Mouse (Mus musculus) small intestine, adult 2 months (tissue): ENCODE data around the gene Rabgef1. TPM values are rescaled to one million over a fixed set of nuclear protein-coding genes. Genes with fewer than 3 reads are reported as not detected.

ENCODE experiments used
- H3K27ac ChIP-seq: fragments of 200-500 bp; 2 replicates; pipeline ENCODE4 v1.5.1; 2012; ENCODE audit warnings: low read depth, low read length, control low read depth, inconsistent platforms; ENCODE audit not compliant: insufficient read depth
- H3K27me3 ChIP-seq: fragments of 200-500 bp; 2 replicates; pipeline ENCODE4 v1.6.1; 2012; ENCODE audit warnings: mild to moderate bottlenecking, moderate library complexity, low read length, inconsistent platforms; ENCODE audit not compliant: control insufficient read depth, insufficient read depth
- H3K36me3 ChIP-seq: fragments of 200-500 bp; 2 replicates; pipeline ENCODE4 v1.6.1; 2012; ENCODE audit warnings: mild to moderate bottlenecking, low read length, control low read depth, inconsistent platforms; ENCODE audit not compliant: control insufficient read depth, insufficient read depth
- H3K4me1 ChIP-seq: fragments of 200-500 bp; 2 replicates; pipeline ENCODE4 v1.6.1; 2012; ENCODE audit warnings: low read length, inconsistent platforms, mixed read lengths; ENCODE audit not compliant: control insufficient read depth, insufficient read depth, insufficient read length
- H3K4me3 ChIP-seq: fragments of 200-500 bp; 2 replicates; pipeline ENCODE4 v1.5.1; 2012; ENCODE audit warnings: low read depth, mild to moderate bottlenecking, control low read depth, inconsistent platforms, low read length, moderate library complexity
- CTCF ChIP-seq: fragments of 200-500 bp; IDR thresholded peaks from 2 replicates; pipeline ENCODE4 v1.5.1; 2012; ENCODE audit warnings: low read depth, mild to moderate bottlenecking, control low read depth, inconsistent platforms, low read length, moderate library complexity, mixed read lengths; ENCODE audit not compliant: insufficient replicate concordance, insufficient read length; ENCODE audit errors: extremely low read depth
- POLR2A ChIP-seq: fragments of 200-500 bp; IDR thresholded peaks from 2 replicates; pipeline ENCODE4 v1.6.1; 2012; ENCODE audit warnings: low read depth, mild to moderate bottlenecking, control low read depth, inconsistent platforms, low read length, moderate library complexity
- WGBS: fragments of 180-500 bp; shearing (Covaris S2); methylation state at CpG from one replicate; pipeline ENCODE4 v1.1.7; 2018; 5-methylcytosine and 5-hydroxymethylcytosine counted together
- polyA plus RNA-seq: library from polyadenylated mRNA; depleted of rRNA; stranded (reverse); fragments of >200 nt; gene quantifications from 2 replicates; pipeline ENCODE4 v1.2.3, GENCODE M21; 2012

Gene Rabgef1
- polyA plus RNA-seq, 1 experiment: 11.5 TPM

- H3K27ac ChIP-seq: no peak overlapping the region
- 65% methylated on average over 6 of the region's 6 CpGs for whole genome bisulfite sequencing
- H3K4me1 ChIP-seq: peaks cover 11% of the 10 kb centered on the region; the same call in 1 of the 2 replicates
- peaks cover 17% of the 10 kb centered on the region for H3K36me3 ChIP-seq
- TF ChIP-seq POLR2A (no peak), CTCF (no peak)
- H3K27me3 ChIP-seq: no peaks in the 10 kb centered on the region
- H3K4me3 ChIP-seq: no peak overlapping the region
These were observed 13.7 kb downstream of the Rabgef1 start for GRCm38 (mm10) chr5:130185312-130185711.

DNA sequence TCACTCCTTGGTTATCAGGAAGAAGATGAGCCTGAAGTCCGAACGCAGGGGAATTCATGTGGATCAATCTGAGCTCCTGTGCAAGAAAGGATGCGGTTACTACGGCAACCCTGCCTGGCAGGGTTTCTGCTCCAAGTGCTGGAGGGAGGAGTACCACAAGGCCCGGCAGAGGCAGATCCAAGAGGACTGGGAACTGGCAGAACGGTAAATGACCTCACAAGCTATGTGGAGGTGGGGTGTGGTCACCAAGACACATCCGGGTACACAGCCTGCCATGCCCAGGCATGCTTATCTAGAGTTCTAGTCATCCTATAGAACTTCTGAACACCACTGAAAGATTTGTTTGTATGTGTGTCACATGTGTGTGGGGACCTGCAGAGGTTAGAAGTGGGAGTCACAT, 15.8 kb downstream of the Rabgef1 start:
- Histone ChIP-seq H3K36me3 (peaks cover 30% of the 10 kb centered on the region), H3K27ac (no peak overlapping the region), H3K27me3 (no peaks in the 10 kb centered on the region), H3K4me3 (no peak overlapping the region), H3K4me1 (peaks cover 8% of the 10 kb centered on the region; the same call in 1 of the 2 replicates)
- 63% methylated on average over 7 of the region's 7 CpGs for WGBS
- no peak for TF ChIP-seq POLR2A
- no peak for TF ChIP-seq CTCF

DNA sequence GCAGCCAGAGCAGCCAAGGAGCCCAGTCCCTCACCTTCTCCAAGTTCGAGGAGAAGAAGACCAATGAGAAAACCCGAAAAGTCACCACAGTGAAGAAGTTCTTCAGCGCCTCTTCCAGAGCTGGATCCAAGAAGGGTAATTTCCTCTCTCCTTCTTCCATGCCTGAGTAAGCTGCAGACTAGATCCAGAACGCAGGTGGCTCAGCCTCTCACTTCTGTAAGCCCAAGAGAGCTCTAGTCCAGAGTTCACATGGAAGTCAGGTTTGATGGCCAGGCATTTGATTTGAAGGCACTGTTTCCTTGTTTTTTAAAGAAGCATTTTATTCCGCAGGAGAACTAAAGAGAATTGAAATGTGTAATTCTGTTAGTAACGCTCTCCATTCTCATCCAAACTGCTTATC, 19.3 kb downstream of the Rabgef1 start:
- Histone ChIP-seq H3K4me1 (no peaks in the 10 kb centered on the region; the same call in 1 of the 2 replicates), H3K27me3 (no peaks in the 10 kb centered on the region), H3K4me3 (no peak overlapping the region), H3K27ac (no peak overlapping the region), H3K36me3 (peaks cover 34% of the 10 kb centered on the region)
- TF ChIP-seq POLR2A (no peak), CTCF (no peak)
- WGBS: 92% methylated on average over 6 of the region's 6 CpGs

DNA sequence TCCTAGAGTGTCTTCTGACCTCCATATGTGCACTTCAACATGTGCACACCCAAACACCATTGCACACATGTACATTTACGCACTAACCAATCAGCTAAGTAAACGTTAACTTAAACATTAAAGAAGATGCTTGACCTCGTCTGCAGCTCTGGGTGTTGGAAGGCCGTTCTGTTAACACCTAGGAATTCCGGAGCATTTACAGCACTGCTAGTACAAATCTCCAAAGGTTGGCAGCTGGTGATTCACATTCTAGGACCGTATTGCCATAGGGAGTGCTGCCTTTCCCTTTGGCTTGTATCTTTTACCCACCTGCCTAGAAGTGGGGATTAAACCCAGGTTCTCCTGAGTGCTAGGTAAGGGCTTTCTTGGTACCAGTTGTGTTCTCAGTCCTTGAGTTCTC, 20.3 kb downstream of the Rabgef1 start:
- no peak overlapping the region for H3K4me3 ChIP-seq
- 77% methylated on average over 6 of the region's 6 CpGs for WGBS
- peaks cover 34% of the 10 kb centered on the region for H3K36me3 ChIP-seq
- H3K27ac ChIP-seq: no peak overlapping the region
- TF ChIP-seq POLR2A: no peak
- no peak for TF ChIP-seq CTCF
- no peaks in the 10 kb centered on the region for H3K27me3 ChIP-seq
- no peaks in the 10 kb centered on the region; the same call in 1 of the 2 replicates for H3K4me1 ChIP-seq

- 35% methylated on average over 2 of the region's 2 CpGs for WGBS
- Histone ChIP-seq H3K4me3 (no peak overlapping the region), H3K27ac (no peak overlapping the region), H3K4me1 (no peaks in the 10 kb centered on the region; the same call in 1 of the 2 replicates), H3K36me3 (peaks cover 38% of the 10 kb centered on the region), H3K27me3 (no peaks in the 10 kb centered on the region)
- no peak for TF ChIP-seq CTCF
These were observed 20.9 kb downstream of the Rabgef1 start for GRCm38 (mm10) chr5:130192356-130192944.

DNA sequence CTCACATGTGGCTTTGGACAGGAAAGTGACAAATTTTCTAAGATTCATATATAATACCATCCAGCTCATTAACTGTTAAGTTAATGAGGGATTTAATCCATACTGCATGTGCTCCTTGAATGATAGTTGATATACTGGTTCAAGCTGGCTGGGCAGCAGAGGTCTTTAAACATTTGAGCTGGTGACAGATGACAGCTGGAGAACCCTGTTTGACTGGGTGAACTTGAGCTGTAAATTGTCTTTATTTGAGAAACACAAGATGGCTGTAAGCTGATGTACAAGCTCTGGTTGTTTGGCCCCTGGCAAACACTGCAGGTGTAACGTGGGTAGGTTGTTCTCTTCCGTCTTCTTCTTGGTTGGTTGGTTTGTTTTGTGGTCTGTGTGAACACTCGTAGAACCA, 22.2 kb downstream of the Rabgef1 start:
- H3K27me3 ChIP-seq: no peaks in the 10 kb centered on the region
- 84% methylated on average over 3 of the region's 3 CpGs for WGBS
- no peak overlapping the region for H3K27ac ChIP-seq
- H3K36me3 ChIP-seq: peaks cover 45% of the 10 kb centered on the region
- TF ChIP-seq CTCF (no peak), POLR2A (no peak)
- no peaks in the 10 kb centered on the region; the same call in 1 of the 2 replicates for H3K4me1 ChIP-seq
- no peak overlapping the region for H3K4me3 ChIP-seq

- Histone ChIP-seq H3K36me3 (peaks cover 41% of the 10 kb centered on the region), H3K27me3 (no peaks in the 10 kb centered on the region), H3K4me3 (no peak overlapping the region), H3K27ac (no peak overlapping the region), H3K4me1 (no peaks in the 10 kb centered on the region; the same call in 1 of the 2 replicates)
- TF ChIP-seq CTCF: no peak
- TF ChIP-seq POLR2A: no peak
- WGBS: 83% methylated on average over 1 of the region's 1 CpGs
These were observed 24.7 kb downstream of the Rabgef1 start for GRCm38 (mm10) chr5:130196307-130196706.
